16 mouse cellular contexts compared by ENCODE assay signal in the genomic region with DNA sequence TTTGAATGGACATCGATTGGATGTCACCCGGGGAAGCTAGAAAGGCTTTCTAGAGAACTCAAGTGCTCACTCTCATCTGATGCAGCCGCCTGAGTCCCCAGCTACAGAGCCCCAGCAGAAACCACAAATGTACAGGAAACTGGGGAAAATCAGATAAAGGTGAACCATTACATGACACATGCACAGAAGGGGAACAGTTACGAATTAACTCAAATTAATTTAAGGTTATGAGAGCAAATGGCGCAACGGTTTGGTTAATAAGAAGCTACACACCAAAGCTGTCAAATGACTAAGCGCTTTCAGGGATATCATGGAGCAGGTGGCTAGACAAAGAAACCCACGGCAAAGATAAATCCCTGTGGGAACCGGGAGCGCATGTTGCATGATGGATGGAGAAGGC. TPM values are rescaled to one million over a fixed set of nuclear protein-coding genes. Genes with fewer than 3 reads are reported as not detected.
A peak's percentile ranks its signal among the peaks of the same experiment; 100 is the strongest.
DNase-seq lines count a peak whose midpoint lies in the region; ATAC-seq lines count a peak whose summit lies in the region.
"Had no signal": no experiment of that assay in that cellular context is flagged by ENCODE, and none has a peak within 500 bp of the region (broad histone marks: within the 10 kb centered on the region; RNA-seq: fewer than 3 reads in every experiment).

No protein-coding gene starts in this region.

- DNase-seq in thymus, postnatal 0 days (ENCODE audit: low spot score), result peak; percentile 36
- no peak for DNase-seq in thymus, adult 18-20 months
- DNase-seq in induced T-regulatory cell, adult 2 months (ENCODE audit: low read depth), result peak; percentile 58
- peak; percentile 39 for DNase-seq in kidney, postnatal 14 days
- no peak for DNase-seq in left cerebral cortex, adult 9 months (ENCODE audit: low spot score in 2 of 2)
- DNase-seq in lung, postnatal 25 days (ENCODE audit: low spot score), result no peak
- no peak for DNase-seq in hindbrain, embryonic 14.5 days (ENCODE audit: low spot score)
- DNase-seq: adrenal gland, postnatal 36 days; cerebellum, adult 11-12 months; heart, adult 18-20 months; heart, postnatal 4 days; lung, postnatal 4 days had no signal

- H3K27ac ChIP-seq in hindbrain, embryonic 14.5 days, result no peak overlapping the region
- H3K27ac ChIP-seq in neural tube, embryonic 15.5 days (replicated peaks), result no peak overlapping the region
- H3K27ac ChIP-seq: embryonic facial prominence, embryonic 10.5 days; liver, embryonic 15.5 days had no signal

- no peak for ATAC-seq in hindbrain, embryonic 14.5 days (ENCODE audit: low FRiP score)
- ATAC-seq in neural tube, embryonic 15.5 days (ENCODE audit: low FRiP score), result no peak

- 70% methylated on average over 10 of the region's 10 CpGs for WGBS in hindbrain, embryonic 14.5 days
- 72% methylated on average over 10 of the region's 10 CpGs for WGBS in neural tube, embryonic 15.5 days

- no peaks in the 10 kb centered on the region for H3K27me3 ChIP-seq in hindbrain, embryonic 14.5 days (ENCODE audit: control insufficient read depth, insufficient read depth, low read length)
- H3K27me3 ChIP-seq in neural tube, embryonic 15.5 days (replicated peaks), result no peaks in the 10 kb centered on the region
- H3K27me3 ChIP-seq: CH12.LX; liver, embryonic 15.5 days had no signal

- no peak overlapping the region for H3K4me3 ChIP-seq in hindbrain, embryonic 14.5 days (replicated peaks; ENCODE audit: low read length)
- H3K4me3 ChIP-seq in neural tube, embryonic 15.5 days (replicated peaks), result no peak overlapping the region
- H3K4me3 ChIP-seq: embryonic facial prominence, embryonic 10.5 days; liver, embryonic 15.5 days had no signal

- no peaks in the 10 kb centered on the region for H3K4me1 ChIP-seq in hindbrain, embryonic 14.5 days (replicated peaks; ENCODE audit: control insufficient read depth, insufficient read depth, low read length)
- no peaks in the 10 kb centered on the region for H3K4me1 ChIP-seq in neural tube, embryonic 15.5 days
- H3K4me1 ChIP-seq: liver, embryonic 15.5 days had no signal

- H3K9me3 ChIP-seq in hindbrain, embryonic 14.5 days (ENCODE audit: control insufficient read depth, low read length), result no peaks in the 10 kb centered on the region
- H3K9me3 ChIP-seq in neural tube, embryonic 15.5 days (replicated peaks), result no peaks in the 10 kb centered on the region
- H3K9me3 ChIP-seq: embryonic facial prominence, embryonic 10.5 days; liver, embryonic 15.5 days had no signal

- H3K4me2 ChIP-seq in hindbrain, embryonic 14.5 days (replicated peaks), result no peak overlapping the region
- H3K4me2 ChIP-seq in neural tube, embryonic 15.5 days, result no peak overlapping the region
- H3K4me2 ChIP-seq: liver, embryonic 15.5 days had no signal

- H3K9ac ChIP-seq in hindbrain, embryonic 14.5 days, result no peak overlapping the region
- no peak overlapping the region for H3K9ac ChIP-seq in neural tube, embryonic 15.5 days (replicated peaks)
- H3K9ac ChIP-seq: liver, embryonic 15.5 days had no signal

- no peaks in the 10 kb centered on the region for H3K36me3 ChIP-seq in hindbrain, embryonic 14.5 days (replicated peaks; ENCODE audit: control insufficient read depth, insufficient read depth)
- H3K36me3 ChIP-seq in neural tube, embryonic 15.5 days, result no peaks in the 10 kb centered on the region
- H3K36me3 ChIP-seq: embryonic facial prominence, embryonic 10.5 days; liver, embryonic 15.5 days had no signal

RNA-seq across cellular contexts. Expression of a gene that starts 35.2 kb away (rescaled TPM):
- 21.1 and 21.4 TPM in 2 replicates for polyA plus RNA-seq in thymus, postnatal 0 days (2015; fragmentation: Nextera tagmentation; extraction: Ambion mirVana)
- polyA plus RNA-seq in hindbrain, embryonic 14.5 days (2014; fragmentation: Nextera tagmentation; extraction: Ambion mirVana), result 46.9 and 52.2 TPM in 2 replicates
- 48.0 and 52.3 TPM in 2 replicates for polyA plus RNA-seq in neural tube, embryonic 15.5 days (2015; fragmentation: Nextera tagmentation; extraction: Ambion mirVana)

Comparison
In these comparisons a context has a peak if more than half of its experiments do, and no peak if none do; other contexts are left out.
1. DNase-seq: peak in thymus, postnatal 0 days (single experiment), induced T-regulatory cell, adult 2 months (single experiment) and kidney, postnatal 14 days (single experiment); none in thymus, adult 18-20 months (0 of 2), left cerebral cortex, adult 9 months (0 of 2), lung, postnatal 25 days (single experiment) and hindbrain, embryonic 14.5 days (single experiment).